7 mouse cellular contexts compared by ENCODE assay signal in genomic region chr2:119662220-119663182, GRCm38 (mm10). TPM values are rescaled to one million over a fixed set of nuclear protein-coding genes. Genes with fewer than 3 reads are reported as not detected.
DNase-seq lines count a peak whose midpoint lies in the region; ATAC-seq lines count a peak whose summit lies in the region.

Gene Ndufaf1 (minus strand): TSS chr2:119662827.

- peak; percentile 89 for DNase-seq in adrenal gland, postnatal 10 days
- peak; percentile 80 for DNase-seq in embryonic facial prominence, embryonic 10.5 days (ENCODE audit: low spot score)
- peak; percentile 76 for DNase-seq in kidney, adult 11 months
- peak; percentile 84 for DNase-seq in limb, embryonic 10.5 days (ENCODE audit: low spot score)
- DNase-seq in spleen, adult 12 weeks (ENCODE audit: low spot score): peak; percentile 72

- H3K4me1 ChIP-seq in embryonic facial prominence, embryonic 10.5 days: peaks cover 9% of the 10 kb centered on the region
- peaks cover 12% of the 10 kb centered on the region for H3K4me1 ChIP-seq in limb, embryonic 10.5 days
- peaks cover 11% of the 10 kb centered on the region for H3K4me1 ChIP-seq in midbrain, embryonic 13.5 days (replicated peaks)

- H3K4me2 ChIP-seq in midbrain, embryonic 13.5 days (replicated peaks): peak within 1 kb of the TSS; percentile 68

- peak; percentile 86 for ATAC-seq in granulocyte monocyte progenitor cell, adult 5-6 weeks (replicated peaks; ENCODE audit: poor library complexity, severe bottlenecking)
- peak; percentile 87 for ATAC-seq in midbrain, embryonic 13.5 days

- no peaks in the 10 kb centered on the region for H3K27me3 ChIP-seq in embryonic facial prominence, embryonic 10.5 days (replicated peaks; ENCODE audit: low read depth, poor library complexity, severe bottlenecking)
- H3K27me3 ChIP-seq in limb, embryonic 10.5 days (ENCODE audit: low read depth, poor library complexity, severe bottlenecking): no peaks in the 10 kb centered on the region
- peaks cover 4% of the 10 kb centered on the region; the same call in 1 of the 2 replicates for H3K27me3 ChIP-seq in midbrain, embryonic 13.5 days

- peak within 1 kb of the TSS; percentile 89 for H3K9ac ChIP-seq in midbrain, embryonic 13.5 days (replicated peaks)

- H3K27ac ChIP-seq in embryonic facial prominence, embryonic 10.5 days (replicated peaks): peak within 1 kb of the TSS; percentile 83
- peak within 1 kb of the TSS; percentile 85 for H3K27ac ChIP-seq in limb, embryonic 10.5 days
- H3K27ac ChIP-seq in midbrain, embryonic 13.5 days: no peak within 1 kb of the TSS

- H3K4me3 ChIP-seq in embryonic facial prominence, embryonic 10.5 days: peak within 1 kb of the TSS; percentile 85
- H3K4me3 ChIP-seq in limb, embryonic 10.5 days: peak within 1 kb of the TSS; percentile 82
- H3K4me3 ChIP-seq in midbrain, embryonic 13.5 days (replicated peaks): peak within 1 kb of the TSS; percentile 84

- H3K9me3 ChIP-seq in embryonic facial prominence, embryonic 10.5 days: no peaks in the 10 kb centered on the region
- no peaks in the 10 kb centered on the region for H3K9me3 ChIP-seq in limb, embryonic 10.5 days (replicated peaks)
- H3K9me3 ChIP-seq in midbrain, embryonic 13.5 days: no peaks in the 10 kb centered on the region

- H3K36me3 ChIP-seq in embryonic facial prominence, embryonic 10.5 days (replicated peaks): peaks cover 28% of the 10 kb centered on the region
- H3K36me3 ChIP-seq in limb, embryonic 10.5 days: peaks cover 29% of the 10 kb centered on the region
- peaks cover 25% of the 10 kb centered on the region for H3K36me3 ChIP-seq in midbrain, embryonic 13.5 days

- 2% methylated on average over 44 of the region's 44 CpGs for WGBS in embryonic facial prominence, embryonic 10.5 days
- 2% methylated on average over 44 of the region's 44 CpGs for WGBS in limb, embryonic 10.5 days
- 1% methylated on average over 44 of the region's 44 CpGs for WGBS in midbrain, embryonic 13.5 days

RNA-seq across cellular contexts. Expression of gene Ndufaf1, which starts in this region (rescaled TPM):
- 10 to 100 TPM; 48.7 to 60.7 TPM for total RNA-seq in adrenal gland, postnatal 10 days (2021)
- polyA plus RNA-seq in embryonic facial prominence, embryonic 10.5 days (2016; fragmentation: Nextera tagmentation; extraction: Ambion mirVana): 49.7 and 49.8 TPM in 2 replicates
- total RNA-seq in granulocyte monocyte progenitor cell, adult 5-6 weeks (2014; fragmentation: Nextera tagmentation): 30.0 and 30.7 TPM in 2 replicates
- total RNA-seq in granulocyte monocyte progenitor cell, adult 5-6 weeks (2017): 22.1 and 23.6 TPM in 2 replicates
- 53.1 and 56.5 TPM in 2 replicates for polyA plus RNA-seq in limb, embryonic 10.5 days (2016; fragmentation: Nextera tagmentation; extraction: Ambion mirVana)
- 40.8 and 41.2 TPM in 2 replicates for polyA plus RNA-seq in midbrain, embryonic 13.5 days (2015; fragmentation: Nextera tagmentation; extraction: Ambion mirVana)
